Mouse (Mus musculus) spleen, adult 18-20 months (tissue): ENCODE measurements around the gene Dnaaf1.

Experiments used
- DNase-seq, 2 experiments: peaks; one replicate each; pipeline ENCODE4 v3.0.0; 2022; ENCODE audit warnings: mixed read lengths in 2 of 2

Dnaaf1 gene

GRCm38 (mm10) chr8:119572411-119572810, 2.6 kb upstream of the Dnaaf1 start:
- no peak for DNase-seq

GRCm38 (mm10) chr8:119575366-119575726, 311 bp downstream of the Dnaaf1 start:
- no peak for DNase-seq

GRCm38 (mm10) chr8:119579096-119579495, 4.1 kb downstream of the Dnaaf1 start:
- DNase-seq: no peak

GRCm38 (mm10) chr8:119580441-119581161, 5.6 kb downstream of the Dnaaf1 start:
- no peak for DNase-seq

- DNase-seq: no peak
These were observed 10.9 kb downstream of the Dnaaf1 start for GRCm38 (mm10) chr8:119585901-119586300.

- DNase-seq: no peak
These were observed 13.3 kb downstream of the Dnaaf1 start for GRCm38 (mm10) chr8:119588321-119588720.

GRCm38 (mm10) chr8:119588844-119589243, 13.8 kb downstream of the Dnaaf1 start:
- no peak for DNase-seq

- DNase-seq: no peak
These were observed 15.3 kb downstream of the Dnaaf1 start for GRCm38 (mm10) chr8:119590348-119590747.

GRCm38 (mm10) chr8:119591456-119591855, 16.4 kb downstream of the Dnaaf1 start:
- DNase-seq: no peak

GRCm38 (mm10) chr8:119603771-119604170, 28.7 kb downstream of the Dnaaf1 start:
- DNase-seq: no peak

GRCm38 (mm10) chr8:119604398-119604803, 29.4 kb downstream of the Dnaaf1 start:
- DNase-seq: no peak

- DNase-seq: peak; percentile 80 to 94
These were observed 30.0 kb downstream of the Dnaaf1 start, which contains the start of gene Taf1c for GRCm38 (mm10) chr8:119604996-119605395. Taf1c (minus strand) TSS chr8:119605222.

GRCm38 (mm10) chr8:119606224-119606623, 31.2 kb downstream of the Dnaaf1 start:
- no peak for DNase-seq

- no peak for DNase-seq
These were observed 37.4 kb downstream of the Dnaaf1 start, which contains the start of gene Adad2 for GRCm38 (mm10) chr8:119612471-119612870. Adad2 (plus strand) TSS chr8:119612747.

- no peak for DNase-seq
These were observed 40.1 kb downstream of the Dnaaf1 start for GRCm38 (mm10) chr8:119615096-119615495.

GRCm38 (mm10) chr8:119616358-119616757, 41.3 kb downstream of the Dnaaf1 start:
- DNase-seq: no peak

GRCm38 (mm10) chr8:119616811-119617210, 41.8 kb downstream of the Dnaaf1 start:
- no peak for DNase-seq

- no peak for DNase-seq
These were observed 42.6 kb downstream of the Dnaaf1 start for GRCm38 (mm10) chr8:119617586-119617985.

- DNase-seq: no peak
These were observed 43.9 kb downstream of the Dnaaf1 start for GRCm38 (mm10) chr8:119618887-119619286.

- no peak for DNase-seq
These were observed 45.2 kb downstream of the Dnaaf1 start for GRCm38 (mm10) chr8:119620116-119620840.

GRCm38 (mm10) chr8:119620848-119621465, 45.9 kb downstream of the Dnaaf1 start:
- DNase-seq: no peak

GRCm38 (mm10) chr8:119622555-119622954, 47.5 kb downstream of the Dnaaf1 start:
- no peak for DNase-seq

GRCm38 (mm10) chr8:119623061-119623460, 48.0 kb downstream of the Dnaaf1 start:
- no peak for DNase-seq

- no peak for DNase-seq
These were observed 48.7 kb downstream of the Dnaaf1 start for GRCm38 (mm10) chr8:119623744-119624143.
